Mouse (Mus musculus) sigmoid colon, adult 10 weeks (tissue): Measurements from ENCODE around the gene Vmn1r204. TPM values are rescaled to one million over a fixed set of nuclear protein-coding genes. Genes with fewer than 3 reads are reported as not detected.

Experiments used
- polyA plus RNA-seq: library from polyadenylated mRNA; stranded (reverse); fragments of 350-450 nt; fragmentation: Illumina TruSeq; extraction: RNeasy Lipid Tissue Mini Kit (QIAGEN cat#74804); gene quantifications from one replicate; pipeline ENCODE4 v1.2.3, GENCODE M21; 2014; ENCODE audit warnings: low read depth, low replicate concordance

Gene Vmn1r204
- polyA plus RNA-seq: not detected

DNA sequence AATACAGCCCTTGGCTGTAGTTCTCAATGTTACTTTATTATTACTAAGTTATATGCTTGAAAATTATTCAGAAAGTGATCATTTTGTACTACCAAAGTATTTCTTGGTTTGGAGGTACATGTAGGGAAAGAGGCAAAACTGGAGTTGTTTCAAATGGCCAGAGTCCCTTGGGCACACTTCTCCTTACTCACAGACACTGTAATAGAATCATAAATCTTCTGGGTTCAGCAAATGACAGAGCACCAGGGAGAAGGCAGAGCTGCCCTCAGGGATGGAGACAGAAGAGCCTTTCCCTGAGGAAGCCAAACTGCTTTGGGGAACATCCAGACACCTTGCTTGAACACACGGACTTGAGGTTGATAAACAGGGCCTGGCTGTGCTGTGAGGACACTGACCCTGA is at the start of gene Vmn1r204:
TSS of gene Vmn1r204 (plus strand) at position 301 of the 400 bp plus-strand sequence.

DNA sequence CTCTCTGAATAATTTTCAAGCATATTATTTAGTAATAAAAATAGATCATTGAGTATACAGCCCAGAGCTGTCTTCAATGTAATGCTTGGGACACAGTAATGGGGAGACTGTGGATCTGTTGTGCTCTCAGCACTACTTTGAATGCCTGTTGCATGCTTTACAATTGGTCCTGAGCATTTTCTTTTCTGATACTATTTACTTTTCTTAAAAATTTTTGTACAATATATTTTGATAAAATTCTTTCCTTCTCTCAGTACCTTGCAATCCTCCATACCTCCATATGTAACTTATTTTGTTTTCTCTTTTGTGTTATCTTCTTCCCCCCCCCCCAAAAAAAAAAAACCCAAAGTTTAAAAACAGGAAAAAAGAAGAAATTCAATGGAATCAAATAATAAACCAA is 47.7 kb upstream of the Vmn1r204 start, which contains the start of gene Vmn1r202:
TSS of gene Vmn1r202 (minus strand) at position 101 of the 400 bp plus-strand sequence.

DNA sequence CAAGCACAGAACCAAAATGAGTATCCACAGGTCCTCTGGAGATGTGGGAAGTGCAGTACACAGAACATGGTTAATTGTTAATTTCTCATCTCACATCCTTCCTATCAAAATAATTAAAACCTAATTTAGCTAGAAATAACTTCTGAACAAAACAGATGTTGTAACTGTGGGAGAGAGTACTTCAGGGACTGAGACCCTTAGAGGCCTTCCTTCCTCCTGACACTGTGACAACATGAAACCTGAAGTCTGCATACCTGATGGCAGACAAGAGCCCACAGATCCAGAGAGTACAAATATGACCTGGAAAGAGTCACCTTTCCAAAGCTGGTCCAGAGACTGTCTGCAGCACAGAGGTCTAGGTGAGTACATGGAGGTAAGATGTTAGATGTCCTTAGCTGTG is 35.2 kb upstream of the Vmn1r204 start, which contains the start of gene Vmn1r203:
TSS of gene Vmn1r203 (plus strand) at position 301 of the 400 bp plus-strand sequence.

GRCm38 (mm10) chr13:22592900-22593299 is 39.9 kb downstream of the Vmn1r204 start, which contains the start of gene Vmn1r205:
Vmn1r205 (minus strand) TSS chr13:22593000.

Other genes starting within 250 kb of the Vmn1r204 start
- not detected for gene Vmn1r197, start 228.6 kb upstream of the Vmn1r204 start, polyA plus RNA-seq
- not detected for gene Vmn1r198, start 202.8 kb upstream of the Vmn1r204 start, polyA plus RNA-seq
- not detected for gene Vmn1r199, start 173.4 kb upstream of the Vmn1r204 start, polyA plus RNA-seq
- not detected for gene Vmn1r200, start 162.8 kb upstream of the Vmn1r204 start, polyA plus RNA-seq
- gene Vmn1r201, start 81.3 kb upstream of the Vmn1r204 start, polyA plus RNA-seq: not detected
- gene Vmn1r202, start 47.8 kb upstream of the Vmn1r204 start, polyA plus RNA-seq: not detected
- not detected for gene Vmn1r203, start 35.1 kb upstream of the Vmn1r204 start, polyA plus RNA-seq
- gene Vmn1r205, start 39.8 kb downstream of the Vmn1r204 start, polyA plus RNA-seq: not detected
- not detected for gene Vmn1r206, start 71.1 kb downstream of the Vmn1r204 start, polyA plus RNA-seq
- gene Vmn1r207-ps, start 176.4 kb downstream of the Vmn1r204 start, polyA plus RNA-seq: not detected
- gene Vmn1r208, start 224.2 kb downstream of the Vmn1r204 start, polyA plus RNA-seq: not detected